ENCODE assay signal across 9 mouse cellular contexts in genomic region chr8:74935308-74935707, GRCm38 (mm10). TPM values are rescaled to one million over a fixed set of nuclear protein-coding genes. Genes with fewer than 3 reads are reported as not detected.
DNase-seq lines count a peak whose midpoint lies in the region; ATAC-seq lines count a peak whose summit lies in the region.
"Had no signal": no experiment of that assay in that cellular context is flagged by ENCODE, and none has a peak within 500 bp of the region (broad histone marks: within the 10 kb centered on the region; RNA-seq: fewer than 3 reads in every experiment).

No protein-coding gene starts in this region.

- H3K4me3 ChIP-seq in embryonic facial prominence, embryonic 12.5 days, result no peak overlapping the region
- H3K4me3 ChIP-seq in hindbrain, embryonic 10.5 days, result no peak overlapping the region

- peak; percentile 52 for DNase-seq in gastrocnemius, adult 18-20 months (ENCODE audit: low spot score)
- DNase-seq in gastrocnemius, adult 8-10 months (ENCODE audit: low spot score in 2 of 2), result no peak
- DNase-seq in adrenal gland, postnatal 36 days, result peak; percentile 19 to 64
- DNase-seq in hindbrain, embryonic 10.5 days (ENCODE audit: low spot score), result peak; percentile 44
- DNase-seq in layer of hippocampus, postnatal 14 days (ENCODE audit: low spot score in 2 of 2), result peak; percentile 29 to 69
- DNase-seq in lung, postnatal 25 days (ENCODE audit: low spot score), result peak; percentile 30
- peak; percentile 65 for DNase-seq in right cerebral cortex, postnatal 4 days

- no peak overlapping the region for H3K27ac ChIP-seq in embryonic facial prominence, embryonic 12.5 days
- no peak overlapping the region for H3K27ac ChIP-seq in hindbrain, embryonic 10.5 days
- H3K27ac ChIP-seq: macrophage had no signal

- H3K9me3 ChIP-seq in embryonic facial prominence, embryonic 12.5 days, result no peaks in the 10 kb centered on the region
- H3K9me3 ChIP-seq in hindbrain, embryonic 10.5 days, result no peaks in the 10 kb centered on the region

- no peaks in the 10 kb centered on the region for H3K4me1 ChIP-seq in embryonic facial prominence, embryonic 12.5 days
- no peaks in the 10 kb centered on the region for H3K4me1 ChIP-seq in hindbrain, embryonic 10.5 days (replicated peaks)

- no peaks in the 10 kb centered on the region for H3K27me3 ChIP-seq in embryonic facial prominence, embryonic 12.5 days
- no peaks in the 10 kb centered on the region for H3K27me3 ChIP-seq in hindbrain, embryonic 10.5 days (ENCODE audit: insufficient read depth, poor library complexity, severe bottlenecking)

- WGBS in embryonic facial prominence, embryonic 12.5 days, result 17% methylated on average over 6 of the region's 6 CpGs
- WGBS in hindbrain, embryonic 10.5 days, result 21% methylated on average over 6 of the region's 6 CpGs

- H3K9ac ChIP-seq in embryonic facial prominence, embryonic 12.5 days, result no peak overlapping the region

- ATAC-seq in embryonic facial prominence, embryonic 12.5 days (ENCODE audit: insufficient number of reproducible peaks, insufficient read depth, low FRiP score, low TSS enrichment), result peak; percentile 37; the same call in 1 of the 2 replicates

- H3K4me2 ChIP-seq in embryonic facial prominence, embryonic 12.5 days (replicated peaks), result no peak overlapping the region

- no peaks in the 10 kb centered on the region for H3K36me3 ChIP-seq in embryonic facial prominence, embryonic 12.5 days
- no peaks in the 10 kb centered on the region for H3K36me3 ChIP-seq in hindbrain, embryonic 10.5 days

RNA-seq across cellular contexts. Expression of gene Hmgxb4, which starts 57.8 kb away (rescaled TPM):
- total RNA-seq in gastrocnemius, adult 18-20 months (2021), result 1 to 10 TPM; 7.4 to 9.5 TPM
- total RNA-seq in gastrocnemius, adult 8-10 months (2022), result 10 to 100 TPM in 1 of 4 experiments, 1 to 10 TPM in 3; 6.5 to 12.7 (median 8.3) TPM
- total RNA-seq in adrenal gland, postnatal 36 days (2021), result 10 to 100 TPM; 19.0 to 24.1 TPM
- 46.6 and 50.8 TPM in 2 replicates for polyA plus RNA-seq in embryonic facial prominence, embryonic 12.5 days (2016; fragmentation: Nextera tagmentation; extraction: Ambion mirVana)
- 42.6 and 45.1 TPM in 2 replicates for polyA plus RNA-seq in hindbrain, embryonic 10.5 days (2016; fragmentation: Nextera tagmentation; extraction: Ambion mirVana)
- total RNA-seq in layer of hippocampus, postnatal 14 days (2021), result 10 to 100 TPM; 26.4 to 27.9 TPM

Comparison
In these comparisons a context has a peak if more than half of its experiments do, and no peak if none do; other contexts are left out.
1. DNase-seq: peak in gastrocnemius, adult 18-20 months (single experiment), adrenal gland, postnatal 36 days (2 of 2), hindbrain, embryonic 10.5 days (single experiment), layer of hippocampus, postnatal 14 days (2 of 2), lung, postnatal 25 days (single experiment) and right cerebral cortex, postnatal 4 days (single experiment); none in gastrocnemius, adult 8-10 months (0 of 2).